Mouse (Mus musculus) embryonic facial prominence, embryonic 13.5 days (tissue): ENCODE results near the gene Hbb-y. TPM values are rescaled to one million over a fixed set of nuclear protein-coding genes. Genes with fewer than 3 reads are reported as not detected.
"Not testable (repeated sequence)": the region's sequence is repeated elsewhere in the genome, so short reads cannot be mapped to it uniquely, and the experiment has no call there.

Experiments
- ATAC-seq: fragments of 200-750 bp; cut with Nextera tagmentation; 2 replicates; pipeline ENCODE4 v1.8.0; 2017; ENCODE audit warnings: low read depth; ENCODE audit not compliant: insufficient number of reproducible peaks, insufficient read depth, low FRiP score, low TSS enrichment
- H3K27ac ChIP-seq: fragments of 300-500 bp; sonication (generic); 2 replicates; pipeline ENCODE4 v1.5.1; 2015; ENCODE audit warnings: moderate library complexity, mild to moderate bottlenecking, inconsistent platforms
- H3K27me3 ChIP-seq: fragments of 300-500 bp; sonication (generic); 2 replicates; pipeline ENCODE4 v1.6.1; 2015; ENCODE audit warnings: mild to moderate bottlenecking, inconsistent platforms
- H3K36me3 ChIP-seq: fragments of 300-500 bp; sonication (generic); 2 replicates; pipeline ENCODE4 v1.6.1; 2015; ENCODE audit warnings: mild to moderate bottlenecking, inconsistent platforms
- H3K4me1 ChIP-seq: fragments of 300-500 bp; sonication (generic); 2 replicates; pipeline ENCODE4 v1.6.1; 2015; ENCODE audit warnings: inconsistent platforms
- H3K4me2 ChIP-seq: fragments of 300-500 bp; sonication (generic); 2 replicates; pipeline ENCODE4 v1.6.1; 2015; ENCODE audit warnings: moderate library complexity, mild to moderate bottlenecking, inconsistent platforms
- H3K4me3 ChIP-seq: fragments of 300-500 bp; sonication (generic); 2 replicates; pipeline ENCODE4 v1.5.1; 2015; ENCODE audit warnings: mild to moderate bottlenecking, inconsistent platforms
- H3K9ac ChIP-seq: fragments of 300-500 bp; sonication (generic); 2 replicates; pipeline ENCODE4 v1.6.1; 2015; ENCODE audit warnings: mild to moderate bottlenecking, inconsistent platforms
- H3K9me3 ChIP-seq: fragments of 300-500 bp; sonication (generic); 2 replicates; pipeline ENCODE4 v1.6.1; 2016; ENCODE audit warnings: inconsistent platforms
- WGBS: fragments of 180-500 bp; shearing (Covaris S2); methylation state at CpG from one replicate; pipeline ENCODE4 v1.1.7; 2015; ENCODE audit warnings: mixed read lengths; 5-methylcytosine and 5-hydroxymethylcytosine counted together
- polyA plus RNA-seq: library from polyadenylated mRNA; unstranded; fragments of >200 nt; fragmentation: Nextera tagmentation; extraction: Ambion mirVana; gene quantifications from 2 replicates; pipeline ENCODE4 v1.2.1, GENCODE M21; 2015

The Hbb-y gene
- polyA plus RNA-seq, 1 experiment from 2014 or later = 5,482 TPM

DNA sequence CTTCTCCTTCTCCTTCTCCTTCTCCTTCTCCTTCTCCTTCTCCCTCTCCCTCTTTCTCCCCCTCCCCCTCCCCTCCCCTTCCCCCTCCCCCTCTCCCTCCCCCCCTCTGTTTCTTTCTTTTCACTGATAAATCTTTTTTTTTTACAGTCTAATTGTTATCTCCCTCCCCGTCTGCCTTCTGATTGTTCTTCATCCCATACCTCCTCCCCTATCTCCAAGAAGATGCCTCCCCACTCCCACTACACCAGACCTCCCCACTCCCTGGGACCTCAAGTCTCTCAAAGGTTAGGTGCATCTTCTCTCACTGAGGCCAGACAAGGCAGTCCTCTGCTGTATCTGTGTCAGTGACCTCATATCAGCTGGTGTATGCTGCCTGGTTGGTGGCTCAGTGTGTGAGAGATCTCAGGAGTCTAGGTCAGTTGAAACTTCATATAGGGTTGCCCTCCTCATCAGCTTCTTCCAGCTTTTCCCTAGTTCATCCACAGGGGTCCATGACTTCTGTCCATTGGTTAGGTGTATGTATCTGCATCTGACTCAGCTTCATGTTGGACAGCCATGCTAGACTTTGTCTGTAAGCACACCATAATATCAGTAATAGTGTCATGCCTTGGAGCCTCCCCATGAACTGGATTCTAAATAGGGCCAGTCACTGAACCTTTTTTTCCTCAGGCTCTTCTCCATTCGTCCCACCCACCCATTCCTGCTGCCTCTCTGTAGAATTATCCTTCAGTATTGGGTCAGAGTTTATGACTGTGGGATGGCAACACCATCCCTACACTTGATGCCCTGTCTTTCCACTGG, 8.3 kb downstream of the Hbb-y start:
- H3K4me2 ChIP-seq = no peak overlapping the region
- no peaks in the 10 kb centered on the region for H3K9me3 ChIP-seq
- no peaks in the 10 kb centered on the region for H3K27me3 ChIP-seq
- no peak overlapping the region for H3K9ac ChIP-seq
- no peak overlapping the region for H3K4me3 ChIP-seq
- H3K27ac ChIP-seq = no peak overlapping the region
- 62% methylated on average over 2 of the region's 2 CpGs for WGBS
- no peaks in the 10 kb centered on the region for H3K36me3 ChIP-seq
- no peak for ATAC-seq
- no peaks in the 10 kb centered on the region for H3K4me1 ChIP-seq

DNA sequence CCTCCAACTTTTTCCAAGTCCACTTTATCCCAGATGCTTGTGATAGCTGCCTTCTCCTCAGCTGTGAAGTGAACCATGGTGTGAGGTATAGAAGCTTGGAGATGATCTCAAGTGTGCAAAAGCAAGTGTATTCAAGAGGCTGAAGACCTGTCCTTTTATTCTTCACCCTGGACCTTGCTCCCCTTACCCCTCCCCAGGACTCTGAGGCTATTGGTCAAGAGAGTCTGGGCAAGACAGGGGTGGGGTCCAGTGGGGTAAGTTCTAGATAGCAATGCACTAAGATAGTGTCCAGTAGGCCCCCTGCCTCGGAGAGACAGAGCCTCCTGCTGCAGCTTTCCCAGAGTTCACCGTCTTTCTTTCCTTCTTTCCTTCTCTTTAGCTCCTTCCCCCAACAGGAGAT, 10.0 kb downstream of the Hbb-y start, which contains the start of gene Hbb-bh1:
Gene Hbb-bh1, minus strand, starts transcription at position 131 of the 400 bp plus-strand sequence.
- H3K27ac ChIP-seq = no peak within 1 kb of the TSS
- no peaks in the 10 kb centered on the region for H3K27me3 ChIP-seq
- no peaks in the 10 kb centered on the region for H3K36me3 ChIP-seq

DNA sequence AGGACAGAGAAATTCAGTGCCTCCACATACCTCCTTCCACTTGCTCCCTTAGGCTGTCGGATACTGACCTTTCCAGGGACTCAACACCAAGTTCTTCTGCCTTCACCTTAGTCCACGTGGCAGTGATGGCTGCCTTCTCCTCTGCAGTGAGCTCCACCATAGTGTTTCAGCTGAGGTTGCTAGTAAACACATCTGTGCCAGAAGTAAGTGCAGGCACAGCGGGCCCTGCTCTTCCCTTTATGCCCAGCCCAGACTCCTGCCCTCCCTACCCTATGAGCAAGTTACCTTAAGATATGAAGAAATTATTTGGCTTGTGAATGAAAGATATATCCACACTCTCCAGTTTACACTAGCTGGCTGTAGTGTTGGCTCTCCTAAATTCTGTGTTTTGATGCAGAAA, 12.7 kb downstream of the Hbb-y start, which contains the start of gene Hbb-bh2:
Gene Hbb-bh2, minus strand, starts transcription at position 253 of the 400 bp plus-strand sequence.
- WGBS = 67% methylated on average over 3 of the region's 3 CpGs

More for the DNA sequence above, 10.0 kb downstream of the Hbb-y start, which contains the start of gene Hbb-bh1:
- ATAC-seq = no peak
- Histone ChIP-seq H3K4me2 (no peak within 1 kb of the TSS), H3K9me3 (no peaks in the 10 kb centered on the region), H3K4me3 (no peak within 1 kb of the TSS), H3K9ac (no peak within 1 kb of the TSS), H3K4me1 (no peaks in the 10 kb centered on the region)
- 84% methylated on average over 2 of the region's 2 CpGs for WGBS

GRCm38 (mm10) chr7:103827808-103828207, 25.2 kb downstream of the Hbb-y start, which contains the start of gene Hbb-bs:
Hbb-bs (minus strand) TSS chr7:103828096.
- ATAC-seq = no peak
- Histone ChIP-seq H3K9ac (no peak within 1 kb of the TSS), H3K9me3 (no peaks in the 10 kb centered on the region), H3K36me3 (no peaks in the 10 kb centered on the region), H3K4me3 (no peak within 1 kb of the TSS), H3K27ac (no peak within 1 kb of the TSS), H3K4me2 (no peak within 1 kb of the TSS), H3K27me3 (no peaks in the 10 kb centered on the region), H3K4me1 (no peaks in the 10 kb centered on the region)
- WGBS = 94% methylated on average over 4 of the region's 4 CpGs

More for the DNA sequence above, 12.7 kb downstream of the Hbb-y start, which contains the start of gene Hbb-bh2:
- H3K4me3 ChIP-seq = no peak within 1 kb of the TSS
- no peaks in the 10 kb centered on the region for H3K9me3 ChIP-seq
- H3K27me3 ChIP-seq = no peaks in the 10 kb centered on the region
- H3K4me2 ChIP-seq = no peak within 1 kb of the TSS
- no peaks in the 10 kb centered on the region for H3K4me1 ChIP-seq
- no peak within 1 kb of the TSS for H3K27ac ChIP-seq
- no peak for ATAC-seq
- H3K36me3 ChIP-seq = no peaks in the 10 kb centered on the region
- no peak within 1 kb of the TSS for H3K9ac ChIP-seq

DNA sequence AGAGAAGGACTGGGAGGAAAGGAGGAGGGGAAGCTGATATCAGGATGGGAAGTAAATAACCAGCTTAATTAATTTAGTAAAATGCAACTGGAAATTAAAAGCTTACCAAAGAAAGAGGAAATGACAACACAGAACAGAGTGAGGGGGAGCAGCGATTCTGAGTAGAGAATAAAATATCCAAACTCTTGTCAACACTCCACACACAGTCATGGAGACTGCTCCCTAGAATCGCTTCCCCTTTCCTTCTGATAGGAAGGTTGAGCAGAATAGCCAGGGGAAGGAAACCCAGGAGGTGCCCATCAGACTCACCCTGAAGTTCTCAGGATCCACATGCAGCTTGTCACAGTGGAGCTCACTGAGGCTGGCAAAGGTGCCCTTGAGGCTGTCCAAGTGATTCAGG, 25.9 kb downstream of the Hbb-y start:
- H3K9me3 ChIP-seq, H3K4me2 ChIP-seq, H3K36me3 ChIP-seq, H3K4me1 ChIP-seq, H3K4me3 ChIP-seq, H3K27me3 ChIP-seq, H3K27ac ChIP-seq, H3K9ac ChIP-seq, ATAC-seq: not testable (repeated sequence)
- WGBS = no CpG with 5 or more reads among the region's 2 CpGs

- Histone ChIP-seq H3K4me1 (no peaks in the 10 kb centered on the region), H3K27me3 (no peaks in the 10 kb centered on the region), H3K4me2 (no peak overlapping the region), H3K27ac (no peak overlapping the region), H3K9me3 (no peaks in the 10 kb centered on the region), H3K9ac (no peak overlapping the region), H3K36me3 (no peaks in the 10 kb centered on the region), H3K4me3 (no peak overlapping the region)
- WGBS = 48% methylated on average over 3 of the region's 3 CpGs
- no peak for ATAC-seq
Observed at GRCm38 (mm10) chr7:103826255-103826887, 26.6 kb downstream of the Hbb-y start.

- Histone ChIP-seq H3K9ac (no peak overlapping the region), H3K4me2 (no peak overlapping the region), H3K36me3 (no peaks in the 10 kb centered on the region), H3K4me3 (no peak overlapping the region), H3K4me1 (no peaks in the 10 kb centered on the region), H3K27me3 (no peaks in the 10 kb centered on the region), H3K27ac (no peak overlapping the region), H3K9me3 (no peaks in the 10 kb centered on the region)
- no peak for ATAC-seq
- 87% methylated on average over 3 of the region's 3 CpGs for WGBS
Observed at GRCm38 (mm10) chr7:103825536-103826254, 27.3 kb downstream of the Hbb-y start.

DNA sequence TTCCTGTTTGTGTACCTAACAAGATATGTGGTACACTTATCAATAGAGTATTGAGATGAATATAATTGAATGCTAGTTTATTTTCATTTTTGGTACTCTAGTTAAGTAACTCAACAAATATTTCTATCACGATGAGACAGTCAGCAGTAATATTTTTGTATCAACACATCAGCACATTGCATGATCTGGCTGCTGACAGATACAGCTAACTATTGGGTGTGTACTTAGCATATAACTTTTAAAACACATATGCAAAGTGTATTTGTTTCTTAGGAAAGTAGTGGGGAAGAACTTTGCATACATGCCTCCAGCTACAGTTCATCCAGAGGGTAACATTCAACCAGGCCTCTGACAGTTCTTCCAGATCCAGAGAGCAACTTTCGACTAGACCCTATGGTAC, 28.4 kb downstream of the Hbb-y start:
- H3K27me3 ChIP-seq = no peaks in the 10 kb centered on the region
- no peak overlapping the region for H3K4me2 ChIP-seq
- WGBS = 76% methylated on average over 2 of the region's 2 CpGs
- no peak for ATAC-seq
- H3K27ac ChIP-seq = no peak overlapping the region
- no peak overlapping the region for H3K4me3 ChIP-seq
- no peaks in the 10 kb centered on the region for H3K9me3 ChIP-seq
- H3K36me3 ChIP-seq = no peaks in the 10 kb centered on the region
- no peak overlapping the region for H3K9ac ChIP-seq
- no peaks in the 10 kb centered on the region for H3K4me1 ChIP-seq

GRCm38 (mm10) chr7:103815085-103815484, 37.9 kb downstream of the Hbb-y start:
- not testable (repeated sequence) for H3K9ac ChIP-seq, H3K27ac ChIP-seq, ATAC-seq, H3K4me1 ChIP-seq, H3K9me3 ChIP-seq, H3K4me2 ChIP-seq, H3K4me3 ChIP-seq, H3K36me3 ChIP-seq, H3K27me3 ChIP-seq
- 67% methylated on average over 1 of the region's 2 CpGs for WGBS

DNA sequence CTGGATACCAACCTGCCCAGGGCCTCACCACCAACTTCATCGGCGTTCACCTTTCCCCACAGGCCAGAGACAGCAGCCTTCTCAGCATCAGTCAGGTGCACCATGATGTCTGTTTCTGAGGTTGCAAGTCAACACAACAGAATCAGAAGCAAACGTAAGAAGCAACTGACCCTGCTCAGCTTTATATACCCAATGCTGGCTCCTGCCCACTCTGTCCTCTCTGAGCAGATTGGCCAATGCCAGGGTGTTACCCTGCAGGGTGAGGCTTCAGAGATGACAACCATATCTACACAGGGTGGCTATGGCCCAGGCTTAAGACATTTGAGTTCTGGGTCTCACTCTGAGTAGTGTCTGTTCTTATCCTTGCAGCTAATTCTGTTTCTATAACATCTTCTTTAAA, 39.2 kb downstream of the Hbb-y start, which contains the start of gene Hbb-bt:
Gene Hbb-bt, minus strand, starts transcription at position 231 of the 400 bp plus-strand sequence.
- no peak for ATAC-seq
- no peaks in the 10 kb centered on the region for H3K4me1 ChIP-seq
- H3K4me2 ChIP-seq = no peak within 1 kb of the TSS
- no peak within 1 kb of the TSS for H3K27ac ChIP-seq
- H3K9ac ChIP-seq = no peak within 1 kb of the TSS
- no peaks in the 10 kb centered on the region for H3K9me3 ChIP-seq
- H3K4me3 ChIP-seq = no peak within 1 kb of the TSS
- WGBS = 90% methylated on average over 3 of the region's 3 CpGs
- no peaks in the 10 kb centered on the region for H3K36me3 ChIP-seq
- no peaks in the 10 kb centered on the region for H3K27me3 ChIP-seq

DNA sequence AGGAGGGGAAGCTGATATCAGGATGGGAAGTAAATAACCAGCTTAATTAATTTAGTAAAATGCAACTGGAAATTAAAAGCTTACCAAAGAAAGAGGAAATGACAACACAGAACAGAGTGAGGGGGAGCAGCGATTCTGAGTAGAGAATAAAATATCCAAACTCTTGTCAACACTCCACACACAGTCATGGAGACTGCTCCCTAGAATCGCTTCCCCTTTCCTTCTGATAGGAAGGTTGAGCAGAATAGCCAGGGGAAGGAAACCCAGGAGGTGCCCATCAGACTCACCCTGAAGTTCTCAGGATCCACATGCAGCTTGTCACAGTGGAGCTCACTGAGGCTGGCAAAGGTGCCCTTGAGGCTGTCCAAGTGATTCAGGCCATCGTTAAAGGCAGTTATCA, 39.9 kb downstream of the Hbb-y start:
- H3K27ac ChIP-seq, H3K9me3 ChIP-seq, H3K4me2 ChIP-seq, H3K27me3 ChIP-seq, H3K4me1 ChIP-seq, H3K36me3 ChIP-seq, H3K9ac ChIP-seq, ATAC-seq, H3K4me3 ChIP-seq: not testable (repeated sequence)
- WGBS = no CpG with 5 or more reads among the region's 3 CpGs
